Mouse (Mus musculus) B cell, adult 2 months (primary cell): ENCODE data around the gene Dnm3.
A peak's percentile ranks its signal among the peaks of the same experiment; 100 is the strongest.

Experiments used
- DNase-seq, 2 experiments: peaks; one replicate each; pipeline ENCODE4 v3.0.0; 2022

Dnm3 gene

DNA sequence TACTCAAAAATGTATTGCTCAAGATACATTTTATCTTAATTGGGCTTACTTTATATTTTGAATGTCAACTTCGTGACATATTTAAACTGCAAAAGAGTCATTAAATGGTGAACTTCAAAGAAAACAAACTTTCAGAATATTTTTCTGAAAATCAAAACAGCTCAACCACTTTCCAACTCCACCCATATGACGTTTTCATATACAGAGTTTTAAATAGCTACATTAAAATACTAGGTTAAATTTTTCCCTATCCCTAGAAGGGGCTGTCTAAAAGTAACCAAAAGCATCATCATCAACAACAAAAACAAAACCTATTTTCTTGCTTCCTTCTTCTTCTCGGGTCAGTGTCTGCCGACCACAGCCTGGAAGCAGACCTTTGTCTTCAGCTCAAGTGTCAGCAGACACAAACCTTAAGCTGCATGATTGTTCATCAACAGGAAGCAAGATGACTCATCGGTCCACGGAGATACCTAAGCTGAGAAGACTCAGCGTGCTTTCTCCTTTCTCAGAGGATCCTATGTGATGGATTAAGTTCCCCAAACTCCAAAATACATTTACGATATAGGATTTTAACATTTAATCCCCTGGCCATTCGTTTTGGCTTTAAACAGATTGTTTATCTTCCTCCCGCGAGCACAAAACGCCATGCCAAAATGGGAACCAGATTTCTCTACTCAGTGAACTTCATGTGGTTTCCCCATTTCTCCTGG lies 270.7 kb downstream of the Dnm3 start:
- peak; percentile 49 to 60 for DNase-seq

DNA sequence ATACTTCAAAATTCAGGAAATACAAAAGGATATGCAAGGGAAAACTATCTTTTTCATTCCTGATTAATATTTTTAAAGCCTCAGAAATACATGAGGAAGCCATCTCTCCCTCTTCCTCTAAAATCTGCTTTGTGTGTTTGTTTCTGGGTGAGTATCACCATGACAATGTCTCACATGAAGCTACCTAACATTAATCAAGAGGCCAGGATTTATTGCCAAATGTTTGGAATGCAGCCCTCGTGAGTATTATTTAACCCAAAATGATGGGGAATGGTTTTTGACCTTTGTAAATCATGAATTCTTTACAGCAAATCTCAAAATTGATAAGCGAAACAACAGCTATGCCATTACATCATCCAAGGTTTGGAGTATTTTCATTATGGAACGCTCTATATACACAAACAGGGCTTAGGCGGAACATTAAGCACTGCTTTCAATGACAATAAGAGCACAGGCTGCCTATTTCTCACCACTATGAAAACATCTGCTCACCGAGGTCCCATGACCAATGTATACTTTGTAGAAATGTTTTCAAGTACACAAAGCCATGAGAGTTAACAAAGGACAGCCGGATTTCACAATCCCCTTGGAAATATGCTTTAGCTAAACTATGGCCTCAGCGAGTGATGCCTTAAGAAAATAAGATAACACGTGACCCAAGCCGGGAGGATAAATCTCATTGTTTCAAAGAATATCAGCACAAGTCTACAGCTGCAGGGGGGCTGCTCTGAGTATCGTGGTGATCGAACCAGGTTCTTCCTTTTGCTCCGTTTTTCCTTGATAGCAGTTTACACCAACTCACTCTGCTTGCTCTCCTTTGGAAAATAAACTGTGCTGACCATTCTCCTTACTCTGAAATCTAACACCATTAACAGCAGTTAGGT lies 275.1 kb downstream of the Dnm3 start:
- no peak for DNase-seq

DNA sequence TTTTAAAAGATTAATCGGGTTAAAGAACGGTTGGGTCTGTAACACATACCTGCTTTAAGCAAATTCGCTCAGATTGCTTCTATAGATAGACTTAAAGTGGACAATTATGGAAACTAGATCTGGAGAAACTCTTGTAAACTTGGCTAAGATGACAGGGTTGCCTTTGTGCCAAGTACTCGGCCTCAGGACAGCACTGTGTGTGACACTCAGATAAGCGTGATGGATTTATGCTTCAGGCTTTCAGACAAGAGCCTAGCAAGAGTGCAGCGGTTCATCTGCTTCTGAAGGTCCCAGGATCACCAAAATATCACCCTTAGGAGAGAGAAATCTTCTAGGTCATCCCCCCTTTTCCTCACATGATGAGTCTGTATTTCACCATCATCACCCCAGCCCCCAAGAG lies 277.4 kb downstream of the Dnm3 start:
- no peak for DNase-seq

GRCm38 (mm10) chr1:162196812-162197680 lies 280.8 kb downstream of the Dnm3 start:
- no peak for DNase-seq

GRCm38 (mm10) chr1:162188744-162189143 lies 289.1 kb downstream of the Dnm3 start:
- DNase-seq = no peak

- no peak for DNase-seq
Observed at GRCm38 (mm10) chr1:162187352-162188120, 290.3 kb downstream of the Dnm3 start.

DNA sequence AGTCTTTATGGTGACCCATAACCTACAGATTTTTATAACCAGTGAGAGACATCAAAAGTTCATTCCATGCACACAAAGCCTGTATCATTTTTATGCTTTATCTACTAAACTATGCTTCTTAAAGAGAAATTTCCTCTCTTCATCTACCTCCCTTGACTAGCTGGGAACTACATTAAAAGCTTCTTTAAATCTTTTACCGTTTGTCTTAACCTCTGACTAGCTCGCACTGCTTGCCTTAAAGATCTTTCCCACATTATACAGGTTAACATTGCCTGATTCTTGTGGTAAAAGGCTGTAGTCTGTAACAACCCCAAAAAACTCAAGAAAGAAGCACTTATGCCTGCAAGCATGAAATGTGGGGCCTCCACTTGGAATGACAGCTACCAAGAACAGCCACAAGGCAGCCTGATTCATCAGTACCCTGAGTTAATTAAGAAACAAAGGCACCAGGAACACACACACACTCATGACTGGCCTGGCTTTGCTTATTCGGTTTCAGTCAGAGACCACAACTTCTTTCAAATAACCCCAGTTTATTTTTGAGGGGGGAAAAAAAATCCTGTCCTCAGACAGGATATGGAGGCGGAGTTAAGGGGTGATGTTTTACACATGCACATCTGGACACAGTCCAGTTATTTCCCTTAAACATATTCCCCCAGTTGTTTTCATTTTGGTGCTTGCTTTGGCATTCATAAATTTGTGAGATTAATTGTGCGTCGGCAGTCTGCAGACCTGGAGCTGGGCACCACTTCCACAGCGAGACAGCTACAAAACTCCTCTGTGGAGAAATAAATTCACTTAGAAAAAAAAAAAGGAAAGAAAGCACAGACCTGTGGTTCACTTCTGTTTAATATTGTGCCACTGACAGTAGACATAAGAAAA lies 291.1 kb downstream of the Dnm3 start:
- DNase-seq = peak; percentile 15 to 19

GRCm38 (mm10) chr1:162184003-162184748 lies 293.7 kb downstream of the Dnm3 start:
- no peak for DNase-seq

DNA sequence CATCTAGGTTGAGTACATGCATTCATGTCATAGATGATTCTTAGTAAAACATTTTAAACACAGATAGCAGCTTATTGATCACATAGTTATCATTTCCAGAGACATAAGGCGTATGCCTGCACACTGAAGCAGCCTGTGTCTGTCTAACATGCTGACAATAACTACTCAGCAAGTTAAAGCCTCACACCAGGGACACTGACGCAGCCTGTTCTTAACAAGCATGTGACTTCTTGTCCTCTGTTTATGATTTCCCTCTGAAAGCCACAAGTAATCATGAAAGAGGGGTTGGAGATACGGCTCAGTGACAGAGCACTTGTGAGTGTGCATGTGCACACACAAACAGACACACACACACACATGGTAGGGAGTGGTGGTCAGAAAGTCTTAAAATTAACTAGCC lies 294.4 kb downstream of the Dnm3 start:
- DNase-seq = no peak

DNA sequence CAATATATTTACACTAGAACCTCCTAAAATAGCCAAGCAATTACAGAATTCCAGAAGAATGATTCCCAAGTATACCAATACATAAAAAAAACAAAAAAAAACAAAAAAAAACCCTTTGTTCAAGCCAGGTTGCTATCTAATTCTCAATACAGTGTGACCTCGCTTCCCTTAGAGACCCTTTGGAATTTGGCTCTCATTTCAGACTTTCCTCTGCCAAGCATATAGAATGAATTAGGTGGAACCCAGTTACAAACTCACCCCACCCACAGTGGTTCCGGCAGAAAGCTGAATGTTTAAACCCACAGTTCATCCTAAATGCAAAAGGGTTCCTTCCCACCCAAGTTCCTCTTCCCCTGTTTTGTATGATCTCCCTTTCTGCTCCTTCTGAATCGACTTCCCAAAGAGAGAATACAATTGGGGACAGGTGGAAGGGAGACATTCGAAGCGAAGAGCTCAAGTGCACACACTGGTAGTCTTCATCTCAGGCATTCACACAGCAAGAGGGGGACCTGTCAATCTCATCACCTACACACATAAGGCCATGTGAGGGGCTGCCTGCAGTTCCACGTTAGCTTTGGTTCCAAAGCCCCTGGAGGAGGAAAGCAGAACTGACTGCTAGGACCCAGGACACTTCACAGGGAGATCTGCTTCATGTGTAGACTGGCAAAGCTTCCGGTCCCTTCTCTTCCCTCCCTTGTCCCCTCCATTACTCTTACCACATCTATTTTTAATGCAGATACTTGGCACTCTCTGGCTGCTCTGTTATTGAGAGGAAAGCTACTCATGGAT lies 296.5 kb downstream of the Dnm3 start:
- DNase-seq = no peak

GRCm38 (mm10) chr1:162180451-162180850 lies 297.4 kb downstream of the Dnm3 start:
- no peak for DNase-seq

GRCm38 (mm10) chr1:162179401-162179800 lies 298.4 kb downstream of the Dnm3 start:
- DNase-seq = no peak

DNA sequence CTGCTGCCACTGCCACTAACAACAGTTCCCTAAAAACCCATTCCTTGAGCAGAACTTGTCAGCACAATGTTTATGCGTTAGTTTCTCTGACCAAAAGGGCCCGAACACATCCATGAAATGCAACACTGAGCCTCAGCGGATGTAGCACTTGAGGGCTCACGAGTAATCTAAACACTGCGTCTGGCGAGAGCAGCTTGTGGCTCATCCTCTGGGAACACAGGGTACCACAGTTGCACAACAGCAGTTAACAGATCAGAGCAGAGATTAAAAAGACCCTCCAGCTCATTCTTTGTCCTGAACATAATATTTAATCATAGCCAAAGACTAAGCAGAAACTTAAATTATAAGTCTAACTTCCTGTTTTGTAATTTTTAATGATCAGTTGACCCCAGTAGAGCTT lies 305.0 kb downstream of the Dnm3 start:
- no peak for DNase-seq

DNA sequence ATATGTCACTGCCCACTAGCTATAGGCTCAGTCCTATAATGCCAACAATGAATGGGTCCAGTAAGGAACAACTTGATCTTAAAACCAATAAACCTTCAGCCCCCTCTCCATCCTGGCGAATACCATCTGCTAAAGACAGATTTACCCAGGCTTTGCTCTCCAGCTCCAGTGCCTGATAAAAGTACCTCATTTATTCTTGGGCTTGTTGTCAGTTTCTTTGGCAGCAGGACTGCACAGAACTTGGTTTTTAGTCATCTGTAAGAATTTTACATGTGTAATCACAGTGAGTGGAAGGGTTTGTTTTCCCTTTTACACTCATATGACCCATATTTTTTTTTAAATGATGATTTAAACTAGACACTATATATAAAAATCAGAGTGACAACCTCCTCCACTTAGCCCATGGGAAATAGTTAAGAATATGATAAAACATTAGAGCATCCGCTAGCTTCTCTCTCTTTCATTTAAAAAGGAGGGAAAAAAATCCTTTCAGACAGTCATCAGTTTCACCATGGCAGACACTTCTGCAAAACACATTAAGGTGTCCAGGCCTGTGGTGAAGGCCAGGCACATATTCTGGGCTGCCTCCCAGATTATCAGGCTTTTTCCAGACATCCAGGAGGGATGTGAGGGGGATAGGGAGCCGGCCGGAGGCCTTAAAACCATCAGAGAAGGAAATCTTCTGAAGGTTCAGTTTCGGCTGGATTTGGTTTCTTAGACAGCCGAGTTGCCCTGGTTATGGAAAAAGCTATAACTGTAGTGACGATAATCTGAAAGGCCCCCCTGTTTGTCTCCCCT lies 313.9 kb downstream of the Dnm3 start:
- DNase-seq = no peak

DNA sequence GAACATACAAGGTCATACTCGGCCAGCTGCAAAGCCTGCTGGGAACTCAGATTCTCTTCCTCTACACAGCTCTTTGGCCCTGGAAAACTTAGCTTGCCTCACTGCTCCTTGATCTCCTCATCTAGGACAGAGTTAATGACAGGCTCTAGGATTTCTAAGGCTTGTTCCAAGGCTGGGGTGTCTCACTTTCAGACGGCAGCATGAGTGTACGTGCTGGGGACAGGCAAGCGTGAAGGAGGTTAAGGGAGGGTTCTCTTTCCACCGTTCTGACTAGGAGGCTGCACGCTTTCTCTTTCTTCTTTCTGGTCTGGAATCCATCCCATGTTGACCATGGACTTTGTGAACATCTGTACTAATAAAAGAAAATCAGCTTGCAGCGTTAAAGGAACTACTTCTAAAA lies 315.2 kb downstream of the Dnm3 start:
- no peak for DNase-seq

GRCm38 (mm10) chr1:162162249-162162648 lies 315.6 kb downstream of the Dnm3 start:
- no peak for DNase-seq

DNA sequence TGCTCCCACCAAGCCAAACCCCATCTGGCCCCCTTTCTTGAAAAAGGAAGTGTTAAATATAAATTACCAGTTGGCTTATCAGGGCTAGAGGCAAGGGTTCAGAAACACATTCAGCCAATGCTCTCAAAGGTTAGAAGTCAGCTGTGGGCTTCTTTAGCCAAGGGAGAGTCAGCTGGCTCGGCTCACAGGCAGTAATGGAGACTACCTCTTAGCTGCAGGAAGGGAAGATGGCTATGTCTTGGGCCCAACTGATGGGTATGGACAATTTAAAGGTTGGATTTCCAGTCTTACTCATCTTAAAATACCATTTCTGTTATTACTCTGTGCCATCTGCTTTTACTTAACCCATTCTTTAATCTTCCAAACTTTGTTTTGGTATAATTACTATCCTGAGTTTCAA lies 317.1 kb downstream of the Dnm3 start:
- DNase-seq = no peak

GRCm38 (mm10) chr1:162158486-162158885 lies 319.3 kb downstream of the Dnm3 start:
- no peak for DNase-seq

- DNase-seq = no peak
Observed at GRCm38 (mm10) chr1:162157659-162158058, 320.2 kb downstream of the Dnm3 start.
